Mouse (Mus musculus): ENCODE results near the gene Xpo5. TPM values are rescaled to one million over a fixed set of nuclear protein-coding genes. Genes with fewer than 3 reads are reported as not detected.

Xpo5 gene
- polyA plus RNA-seq (2012; rRNA removed) = 15.2 and 19.6 TPM in 2 replicates

DNA sequence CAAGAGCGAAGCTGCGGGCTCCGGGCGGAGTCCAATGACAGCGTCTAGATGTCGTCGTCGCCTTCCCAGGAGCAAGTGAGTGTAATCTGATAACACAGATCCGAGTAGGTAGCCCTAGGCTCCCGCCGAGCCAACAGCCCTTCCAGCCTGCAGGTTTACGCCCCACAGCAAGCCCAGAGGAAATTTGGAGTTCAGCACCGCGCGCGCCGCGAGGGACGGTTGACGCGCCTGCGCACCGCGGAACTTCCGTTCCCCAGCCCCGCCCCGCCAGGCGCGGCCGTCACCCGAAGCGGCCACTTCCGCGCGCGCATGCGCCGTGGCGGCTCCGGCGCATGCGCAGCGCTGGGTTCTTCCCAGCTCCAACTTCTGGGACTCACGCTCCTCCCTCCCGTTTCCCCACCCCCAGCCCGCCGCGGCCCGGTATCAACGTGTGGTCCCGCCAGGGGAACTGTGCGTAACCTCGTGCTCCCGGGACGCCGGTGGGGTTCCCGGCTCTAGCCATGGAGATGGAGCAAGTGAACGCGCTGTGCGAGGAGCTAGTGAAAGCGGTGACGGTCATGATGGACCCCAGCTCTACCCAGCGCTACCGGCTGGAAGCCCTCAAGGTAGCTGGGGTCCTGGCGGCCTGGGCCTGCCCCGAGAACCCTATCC lies at the start of gene Xpo5, which contains the start of gene Polh:
Gene Xpo5, plus strand, starts transcription at position 362 of the 651 bp plus-strand sequence.
Gene Polh, minus strand, starts transcription at position 225 of the 651 bp plus-strand sequence.
- peak within 1 kb of the TSS; percentile 84 for H3K4me3 ChIP-seq (replicated peaks; ENCODE audit: extremely low read depth, low read depth, low read length)
- peak; percentile 64; the same call in 1 of the 2 replicates for TF ChIP-seq POLR2A (IDR thresholded peaks at IDR 0.05; ENCODE audit: borderline replicate concordance, extremely low read depth, low read depth, low read length)
- TF ChIP-seq CTCF (IDR thresholded peaks at IDR 0.05; ENCODE audit: insufficient read depth, low read length) = no peak
- peaks cover 2% of the 10 kb centered on the region; the same call in 1 of the 2 replicates for H3K4me1 ChIP-seq (ENCODE audit: control insufficient read depth, insufficient read depth, low read length)
- WGBS = under 1% methylated on average over 65 of the region's 66 CpGs
- DNase-seq = peak; percentile 88

- peak; percentile 80 for DNase-seq
- peaks cover 4% of the 10 kb centered on the region for H3K4me1 ChIP-seq (ENCODE audit: control insufficient read depth, insufficient read depth, low read length)
- peak; percentile 99 for TF ChIP-seq POLR2A (IDR thresholded peaks at IDR 0.05; ENCODE audit: borderline replicate concordance, extremely low read depth, low read depth, low read length)
- TF ChIP-seq CTCF (IDR thresholded peaks at IDR 0.05; ENCODE audit: insufficient read depth, low read length) = no peak
- peak within 1 kb of the TSS; percentile 77 for H3K4me3 ChIP-seq (replicated peaks; ENCODE audit: extremely low read depth, low read depth, low read length)
- 1% methylated on average over 33 of the region's 33 CpGs for WGBS
These were observed 49.5 kb upstream of the Xpo5 start, which contains the start of gene Mad2l1bp for GRCm38 (mm10) chr17:46152847-46153782. TSS of gene Mad2l1bp (minus strand) at chr17:46153553.

GRCm38 (mm10) chr17:46154336-46154735 lies 48.2 kb upstream of the Xpo5 start:
- Histone ChIP-seq H3K4me3 (replicated peaks; ENCODE audit: extremely low read depth, low read depth, low read length) (no peak overlapping the region), H3K4me1 (ENCODE audit: control insufficient read depth, insufficient read depth, low read length) (peaks cover 4% of the 10 kb centered on the region)
- TF ChIP-seq POLR2A (IDR thresholded peaks at IDR 0.05; ENCODE audit: borderline replicate concordance, extremely low read depth, low read depth, low read length) = no peak
- no peak for TF ChIP-seq CTCF (IDR thresholded peaks at IDR 0.05; ENCODE audit: insufficient read depth, low read length)
- no peak for DNase-seq
- 81% methylated on average over 3 of the region's 3 CpGs for WGBS

DNA sequence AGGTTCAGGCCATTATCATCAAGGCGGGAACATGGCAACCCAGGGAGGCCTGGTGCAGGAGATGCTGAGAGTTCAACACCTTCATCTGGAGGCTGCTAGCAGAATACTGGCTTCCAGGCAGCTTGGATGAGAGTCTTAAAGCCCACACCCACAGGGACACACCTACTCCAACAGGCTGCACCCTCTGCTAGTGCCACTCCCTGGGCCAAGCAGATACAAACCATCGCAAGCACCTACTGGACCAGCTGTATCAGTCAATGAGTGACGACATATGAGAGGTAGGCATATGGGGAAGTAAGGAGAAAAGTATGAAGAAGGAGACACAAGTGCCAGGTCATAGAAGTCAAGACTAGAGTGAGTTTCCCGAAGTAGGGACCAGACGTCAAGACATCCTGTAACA lies 45.9 kb upstream of the Xpo5 start:
- no peak for TF ChIP-seq POLR2A (IDR thresholded peaks at IDR 0.05; ENCODE audit: borderline replicate concordance, extremely low read depth, low read depth, low read length)
- no peak for TF ChIP-seq CTCF (IDR thresholded peaks at IDR 0.05; ENCODE audit: insufficient read depth, low read length)
- Histone ChIP-seq H3K4me3 (replicated peaks; ENCODE audit: extremely low read depth, low read depth, low read length) (no peak overlapping the region), H3K4me1 (ENCODE audit: control insufficient read depth, insufficient read depth, low read length) (peaks cover 8% of the 10 kb centered on the region)
- WGBS = 76% methylated on average over 5 of the region's 5 CpGs
- DNase-seq = no peak

- WGBS = 90% methylated on average over 8 of the region's 8 CpGs
- no peak overlapping the region for H3K4me3 ChIP-seq (replicated peaks; ENCODE audit: extremely low read depth, low read depth, low read length)
- TF ChIP-seq POLR2A (IDR thresholded peaks at IDR 0.05; ENCODE audit: borderline replicate concordance, extremely low read depth, low read depth, low read length) (no peak), CTCF (IDR thresholded peaks at IDR 0.05; ENCODE audit: insufficient read depth, low read length) (no peak)
- DNase-seq = no peak
- peaks cover 8% of the 10 kb centered on the region for H3K4me1 ChIP-seq (ENCODE audit: control insufficient read depth, insufficient read depth, low read length)
These were observed 45.5 kb upstream of the Xpo5 start for GRCm38 (mm10) chr17:46157131-46157530.

DNA sequence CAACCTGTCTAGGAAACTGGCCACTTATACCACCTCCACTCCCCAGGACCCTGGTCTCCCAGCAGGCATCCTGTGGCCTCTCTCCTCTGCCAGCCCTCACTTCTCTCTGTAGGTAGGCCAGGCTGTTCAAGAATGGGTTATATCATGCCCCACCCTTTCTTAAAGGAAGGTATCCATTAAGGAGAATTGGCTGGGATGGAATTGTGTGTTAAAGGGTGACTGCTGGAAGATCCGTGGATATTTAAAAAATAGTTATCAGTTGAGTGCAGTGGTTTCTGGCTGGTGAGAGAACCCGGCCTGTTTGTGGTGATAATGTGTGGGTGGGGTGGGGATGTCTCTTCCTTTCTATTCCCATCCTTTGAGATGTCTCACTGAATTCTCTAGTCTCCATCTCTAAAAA lies 43.3 kb upstream of the Xpo5 start:
- 32% methylated on average over 2 of the region's 2 CpGs for WGBS
- Histone ChIP-seq H3K4me3 (replicated peaks; ENCODE audit: extremely low read depth, low read depth, low read length) (no peak overlapping the region), H3K4me1 (ENCODE audit: control insufficient read depth, insufficient read depth, low read length) (peaks cover 4% of the 10 kb centered on the region; the same call in 1 of the 2 replicates)
- no peak for TF ChIP-seq POLR2A (IDR thresholded peaks at IDR 0.05; ENCODE audit: borderline replicate concordance, extremely low read depth, low read depth, low read length)
- no peak for DNase-seq

DNA sequence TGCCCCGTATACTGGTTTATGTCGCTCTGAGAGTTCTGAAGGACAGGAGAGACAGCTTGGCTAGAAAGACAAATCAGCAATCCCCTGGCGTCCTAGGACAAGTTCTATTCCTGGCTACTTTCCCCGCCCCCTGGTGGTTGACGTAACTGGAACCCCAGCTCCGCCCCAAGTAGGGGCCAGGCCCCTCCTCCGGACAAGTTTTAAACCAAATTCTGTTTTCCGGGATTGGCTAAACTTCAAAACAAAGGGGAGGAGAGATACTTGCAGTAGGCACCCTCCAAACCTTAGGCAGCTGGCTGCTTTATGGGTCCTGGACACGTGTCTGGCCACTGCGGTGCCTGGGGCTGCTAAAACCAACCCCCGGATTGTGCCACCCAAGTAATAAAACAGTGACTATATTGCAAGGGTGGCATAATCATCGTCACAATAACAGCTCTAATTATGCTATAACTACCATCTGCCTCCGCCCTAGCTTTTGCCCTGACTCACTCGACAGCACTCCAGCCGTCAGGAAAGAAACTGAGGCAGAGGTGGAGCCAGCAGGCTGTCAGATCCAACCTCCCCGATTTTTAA lies 42.4 kb upstream of the Xpo5 start:
- peak; percentile 95 for DNase-seq
- under 1% methylated on average over 16 of the region's 16 CpGs for WGBS
- TF ChIP-seq CTCF (IDR thresholded peaks at IDR 0.05; ENCODE audit: insufficient read depth, low read length) (no peak), POLR2A (IDR thresholded peaks at IDR 0.05; ENCODE audit: borderline replicate concordance, extremely low read depth, low read depth, low read length) (peak; percentile 60; the same call in 1 of the 2 replicates)
- H3K4me3 ChIP-seq (replicated peaks; ENCODE audit: extremely low read depth, low read depth, low read length) = peak overlapping the region; percentile 65
- peaks cover 4% of the 10 kb centered on the region; the same call in 1 of the 2 replicates for H3K4me1 ChIP-seq (ENCODE audit: control insufficient read depth, insufficient read depth, low read length)

GRCm38 (mm10) chr17:46160686-46161085 lies 41.9 kb upstream of the Xpo5 start, which contains the start of gene Gtpbp2:
TSS of gene Gtpbp2 (plus strand) at chr17:46161032.
- H3K4me3 ChIP-seq (replicated peaks; ENCODE audit: extremely low read depth, low read depth, low read length) = peak within 1 kb of the TSS; percentile 90
- peaks cover 4% of the 10 kb centered on the region; the same call in 1 of the 2 replicates for H3K4me1 ChIP-seq (ENCODE audit: control insufficient read depth, insufficient read depth, low read length)
- peak; percentile 93 for DNase-seq
- TF ChIP-seq POLR2A (IDR thresholded peaks at IDR 0.05; ENCODE audit: borderline replicate concordance, extremely low read depth, low read depth, low read length) = peak; percentile 62; the same call in 1 of the 2 replicates
- no peak for TF ChIP-seq CTCF (IDR thresholded peaks at IDR 0.05; ENCODE audit: insufficient read depth, low read length)
- whole genome bisulfite sequencing = under 1% methylated on average over 23 of the region's 23 CpGs

DNA sequence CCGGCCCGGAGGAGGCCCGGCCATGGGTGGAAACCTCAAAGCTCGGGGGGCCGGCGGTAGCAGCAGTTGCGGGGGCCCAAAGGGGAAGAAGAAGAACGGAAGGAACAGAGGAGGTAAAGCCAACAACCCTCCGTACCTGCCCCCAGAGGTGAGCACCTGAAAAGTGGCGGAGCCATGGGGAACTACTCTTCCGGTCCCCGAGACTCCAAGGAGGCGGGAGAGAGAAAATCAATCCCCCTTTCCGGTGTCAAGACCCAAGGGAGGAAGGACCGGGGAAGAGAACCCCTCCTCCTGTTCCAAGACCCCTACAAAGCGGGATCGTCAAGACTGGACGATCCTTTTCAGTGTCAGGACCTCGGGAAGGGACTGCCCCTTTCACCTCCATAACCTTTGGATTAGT lies 41.4 kb upstream of the Xpo5 start:
- TF ChIP-seq CTCF (IDR thresholded peaks at IDR 0.05; ENCODE audit: insufficient read depth, low read length) (no peak), POLR2A (IDR thresholded peaks at IDR 0.05; ENCODE audit: borderline replicate concordance, extremely low read depth, low read depth, low read length) (no peak)
- 0% methylated on average over 16 of the region's 19 CpGs for WGBS
- Histone ChIP-seq H3K4me3 (replicated peaks; ENCODE audit: extremely low read depth, low read depth, low read length) (peak overlapping the region; percentile 90), H3K4me1 (ENCODE audit: control insufficient read depth, insufficient read depth, low read length) (peaks cover 4% of the 10 kb centered on the region; the same call in 1 of the 2 replicates)
- no peak for DNase-seq

All from lung, adult 2 months (tissue).